Mouse (Mus musculus): ENCODE measurements around the gene Nin.
"Not testable (repeated sequence)": the region's sequence is repeated elsewhere in the genome, so short reads cannot be mapped to it uniquely, and the experiment has no call there.

- TF ChIP-seq EP300 (optimal IDR thresholded peaks at IDR 0.05); CTCF (IDR thresholded peaks at IDR 0.05; ENCODE audit: low read depth): not testable (repeated sequence)
Measured at GRCm38 (mm10) chr12:70144106-70144587, 30.6 kb upstream of the Nin start.
